Mouse (Mus musculus): Measurements from ENCODE around the gene Yap1.

Gene Yap1

GRCm38 (mm10) chr9:7987119-7987518 is 17.3 kb downstream of the Yap1 start:
- TF ChIP-seq GATA4 (IDR thresholded peaks at IDR 0.05; ENCODE audit: insufficient replicate concordance, low read length) = no peak

- no peak for TF ChIP-seq GATA4 (IDR thresholded peaks at IDR 0.05; ENCODE audit: insufficient replicate concordance, low read length)
Measured at GRCm38 (mm10) chr9:7984287-7984686, 20.1 kb downstream of the Yap1 start.

- no peak for TF ChIP-seq GATA4 (IDR thresholded peaks at IDR 0.05; ENCODE audit: insufficient replicate concordance, low read length)
Measured at GRCm38 (mm10) chr9:7983665-7984064, 20.7 kb downstream of the Yap1 start.

- peak; percentile 54; the same call in 1 of the 2 replicates for TF ChIP-seq GATA4 (IDR thresholded peaks at IDR 0.05; ENCODE audit: insufficient replicate concordance, low read length)
Measured at GRCm38 (mm10) chr9:7980162-7980561, 24.2 kb downstream of the Yap1 start.

GRCm38 (mm10) chr9:7979153-7979916 is 25.1 kb downstream of the Yap1 start:
- no peak for TF ChIP-seq GATA4 (IDR thresholded peaks at IDR 0.05; ENCODE audit: insufficient replicate concordance, low read length)

- no peak for TF ChIP-seq GATA4 (IDR thresholded peaks at IDR 0.05; ENCODE audit: insufficient replicate concordance, low read length)
Measured at GRCm38 (mm10) chr9:7978502-7978901, 25.9 kb downstream of the Yap1 start.

GRCm38 (mm10) chr9:7977587-7977986 is 26.8 kb downstream of the Yap1 start:
- no peak for TF ChIP-seq GATA4 (IDR thresholded peaks at IDR 0.05; ENCODE audit: insufficient replicate concordance, low read length)

GRCm38 (mm10) chr9:7971993-7972392 is 32.4 kb downstream of the Yap1 start:
- TF ChIP-seq GATA4 (IDR thresholded peaks at IDR 0.05; ENCODE audit: insufficient replicate concordance, low read length) = no peak

GRCm38 (mm10) chr9:7967980-7968379 is 36.4 kb downstream of the Yap1 start:
- TF ChIP-seq GATA4 (IDR thresholded peaks at IDR 0.05; ENCODE audit: insufficient replicate concordance, low read length) = no peak

GRCm38 (mm10) chr9:7965590-7965989 is 38.8 kb downstream of the Yap1 start:
- no peak for TF ChIP-seq GATA4 (IDR thresholded peaks at IDR 0.05; ENCODE audit: insufficient replicate concordance, low read length)

- no peak for TF ChIP-seq GATA4 (IDR thresholded peaks at IDR 0.05; ENCODE audit: insufficient replicate concordance, low read length)
Measured at GRCm38 (mm10) chr9:7963867-7964266, 40.5 kb downstream of the Yap1 start.

GRCm38 (mm10) chr9:7962915-7963314 is 41.5 kb downstream of the Yap1 start:
- no peak for TF ChIP-seq GATA4 (IDR thresholded peaks at IDR 0.05; ENCODE audit: insufficient replicate concordance, low read length)

GRCm38 (mm10) chr9:7961366-7962160 is 42.8 kb downstream of the Yap1 start:
- no peak for TF ChIP-seq GATA4 (IDR thresholded peaks at IDR 0.05; ENCODE audit: insufficient replicate concordance, low read length)

- no peak for TF ChIP-seq GATA4 (IDR thresholded peaks at IDR 0.05; ENCODE audit: insufficient replicate concordance, low read length)
Measured at GRCm38 (mm10) chr9:7960382-7960781, 44.0 kb downstream of the Yap1 start.

- no peak for TF ChIP-seq GATA4 (IDR thresholded peaks at IDR 0.05; ENCODE audit: insufficient replicate concordance, low read length)
Measured at GRCm38 (mm10) chr9:7959301-7959700, 45.1 kb downstream of the Yap1 start.

GRCm38 (mm10) chr9:7958025-7958593 is 46.3 kb downstream of the Yap1 start:
- TF ChIP-seq GATA4 (IDR thresholded peaks at IDR 0.05; ENCODE audit: insufficient replicate concordance, low read length) = no peak

All from liver, adult (tissue).